Mouse (Mus musculus) CH12.LX (cell line): ENCODE results near the gene Cd2.

Experiments used
- CTCF ChIP-seq, 2 experiments: IDR thresholded peaks in 1 of 2; conservative IDR thresholded peaks in 1 of 2; 2 replicates each; pipeline ENCODE4 v1.5.1; 2011 to 2012; ENCODE audit warnings: low read depth in 2 of 2, low read length in 2 of 2, improper control_type of control experiment in 1 of 2, inconsistent platforms in 1 of 2, mild to moderate bottlenecking in 1 of 2, moderate library complexity in 1 of 2
- MXI1 ChIP-seq: IDR thresholded peaks from 2 replicates; pipeline ENCODE4 v1.6.1; 2011; ENCODE audit warnings: mild to moderate bottlenecking, low read depth, low read length, improper control_type of control experiment
- MYC ChIP-seq: IDR thresholded peaks from 2 replicates; pipeline ENCODE4 v1.6.1; 2011; ENCODE audit warnings: low read depth, mild to moderate bottlenecking, improper control_type of control experiment, low read length

DNA sequence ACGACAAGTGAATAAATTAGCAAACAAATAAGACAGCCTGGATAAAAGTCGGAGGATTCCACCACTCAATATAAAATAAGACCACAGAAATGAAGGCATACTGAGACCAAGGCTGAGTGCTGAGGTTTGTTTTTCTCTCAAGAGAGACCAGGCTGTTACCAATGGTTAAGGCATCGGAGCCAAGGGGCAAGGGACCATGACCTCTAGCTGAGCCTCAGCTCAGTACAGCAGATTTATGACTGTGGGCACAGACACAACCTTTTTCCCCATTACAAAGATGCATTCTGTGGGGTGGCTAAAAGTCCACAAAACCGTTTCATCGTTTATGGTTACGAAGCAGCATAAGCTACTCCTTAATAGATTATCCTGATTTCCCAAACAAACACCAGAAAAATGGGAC lies 11.9 kb upstream of the Cd2 start:
- no peak for TF ChIP-seq CTCF (conservative IDR thresholded peaks at IDR 0.05 in 1 of 2, IDR thresholded peaks at IDR 0.05 in 1 of 2; ENCODE audit: low read depth in 2 of 2, low read length in 2 of 2)
- no peak for TF ChIP-seq MXI1
- TF ChIP-seq MYC, result no peak
